Mouse (Mus musculus) forelimb bud, embryonic 11.5 days (tissue): ENCODE data around the gene Car3.
"Not testable (repeated sequence)": the region's sequence is repeated elsewhere in the genome, so short reads cannot be mapped to it uniquely, and the experiment has no call there.

Source experiments
- DNase-seq: peaks from one replicate; pipeline ENCODE4 v3.0.0-alpha.2; 2012; ENCODE audit warnings: low read depth, low spot score

Gene Car3

DNA sequence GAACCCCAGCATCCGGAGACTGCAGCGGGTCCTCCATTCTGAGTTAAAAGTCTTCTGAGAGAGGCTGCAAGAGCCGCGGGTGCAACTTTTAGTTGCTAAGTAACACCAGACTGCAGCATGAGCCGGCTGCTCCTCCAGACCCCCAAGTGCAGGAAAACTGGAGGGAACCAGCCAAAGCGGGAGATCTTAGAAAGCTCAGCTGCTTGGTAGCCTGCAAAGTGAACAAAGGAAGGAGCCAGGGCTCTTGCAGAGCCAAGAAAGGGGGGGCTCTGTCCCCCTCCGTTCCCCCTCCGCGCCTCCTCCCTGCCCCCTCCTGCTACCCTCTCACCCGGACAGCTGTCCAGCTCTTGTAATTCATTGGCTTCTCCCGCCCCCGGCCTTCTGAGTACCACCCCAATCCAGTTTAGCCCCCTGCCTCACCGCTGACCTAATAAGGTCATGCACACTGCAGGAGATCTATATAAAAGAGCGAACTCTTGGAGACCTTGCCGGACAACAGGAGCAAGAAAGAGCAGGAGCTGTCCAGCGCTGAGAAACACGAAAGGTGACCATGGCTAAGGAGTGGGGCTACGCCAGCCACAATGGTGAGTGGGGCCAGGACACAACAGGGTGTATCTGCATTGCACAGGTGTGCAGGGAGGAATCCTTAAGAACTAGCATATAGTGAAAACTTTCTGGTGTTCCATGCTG lies at the start of gene Car3:
TSS of gene Car3 (plus strand) at position 491 of the 690 bp plus-strand sequence.
- DNase-seq = peak; percentile 55

- DNase-seq = not testable (repeated sequence)
Observed at GRCm38 (mm10) chr3:14815396-14815795, 47.9 kb upstream of the Car3 start.

DNA sequence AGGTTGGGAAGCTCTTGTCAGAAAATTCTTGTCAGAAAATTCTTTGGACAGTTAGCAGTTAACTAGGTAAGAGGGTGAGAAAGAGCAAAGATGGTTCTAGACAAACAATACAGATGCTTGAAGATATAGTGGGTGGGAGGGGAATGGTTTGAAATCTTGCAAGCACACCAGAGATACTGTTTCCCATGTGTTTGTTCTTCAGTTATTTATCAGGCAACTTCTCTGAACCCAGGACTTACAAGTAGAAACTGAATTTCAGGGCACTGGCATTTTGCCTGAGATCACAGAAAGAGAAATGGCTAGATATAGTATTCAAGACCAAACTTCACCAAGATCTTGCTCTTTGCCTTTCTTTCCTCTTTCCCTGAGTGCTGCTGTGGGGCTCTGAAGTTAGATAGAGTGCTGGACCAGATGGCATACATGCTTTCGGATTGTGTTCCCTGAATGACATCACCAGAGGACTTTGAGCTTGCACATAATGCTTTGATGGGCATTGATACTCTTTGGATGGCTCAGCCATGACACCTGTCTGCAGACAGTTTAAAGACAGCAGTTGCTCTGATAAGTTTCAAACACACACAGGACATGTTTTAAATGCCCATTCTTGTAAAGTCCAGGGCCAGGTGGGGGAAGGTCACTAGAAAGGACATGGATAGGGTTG lies 43.3 kb upstream of the Car3 start:
- no peak for DNase-seq

DNA sequence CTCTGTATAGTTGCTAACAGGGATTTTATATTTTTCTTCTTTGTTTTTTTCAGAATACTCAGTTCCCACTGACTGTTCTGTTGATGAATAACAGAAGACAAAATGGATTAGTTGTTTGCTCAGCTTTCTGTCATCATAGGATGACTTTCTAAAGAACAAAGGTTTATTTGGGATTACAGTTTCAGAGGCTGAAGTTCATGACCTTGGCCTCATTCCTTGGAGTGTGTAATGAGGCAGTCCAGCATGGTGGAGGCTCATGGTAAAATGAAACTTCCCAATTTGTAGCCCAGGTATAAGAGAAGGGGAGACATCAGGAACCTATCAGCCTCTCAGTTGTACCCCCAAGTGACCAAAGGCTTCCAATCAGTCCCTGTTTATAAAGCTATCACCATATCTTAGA lies 34.4 kb upstream of the Car3 start:
- no peak for DNase-seq

- DNase-seq = no peak
Observed at GRCm38 (mm10) chr3:14831219-14831835, 32.0 kb upstream of the Car3 start.

DNA sequence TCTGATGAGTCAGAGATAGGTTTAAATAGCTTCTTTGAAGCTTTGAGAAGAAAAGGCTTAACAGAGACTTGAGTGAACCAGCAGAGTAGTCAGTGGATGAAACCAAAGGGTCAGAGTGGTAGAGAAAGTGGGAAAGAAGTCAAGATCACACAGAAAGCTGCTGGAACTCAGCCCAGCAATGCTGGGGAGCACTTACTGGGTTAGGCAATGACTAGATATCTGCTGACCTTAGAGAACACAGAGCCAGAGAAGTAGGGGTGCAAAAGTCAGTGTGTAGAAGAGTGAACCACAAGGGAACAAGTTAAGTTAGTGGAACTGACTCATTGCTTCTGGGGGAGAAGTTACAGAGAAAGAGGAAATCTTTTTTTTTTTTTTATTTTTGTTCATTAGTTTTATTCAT lies 30.5 kb upstream of the Car3 start:
- DNase-seq = no peak

- no peak for DNase-seq
Observed at GRCm38 (mm10) chr3:14838936-14839335, 24.4 kb upstream of the Car3 start.

GRCm38 (mm10) chr3:14839466-14840118 lies 23.7 kb upstream of the Car3 start:
- DNase-seq = no peak

- no peak for DNase-seq
Observed at GRCm38 (mm10) chr3:14848587-14849254, 14.6 kb upstream of the Car3 start.

- DNase-seq = no peak
Observed at GRCm38 (mm10) chr3:14853966-14854365, 9.3 kb upstream of the Car3 start.

GRCm38 (mm10) chr3:14854446-14854845 lies 8.9 kb upstream of the Car3 start:
- DNase-seq = no peak

GRCm38 (mm10) chr3:14857874-14858273 lies 5.4 kb upstream of the Car3 start:
- DNase-seq = no peak

- no peak for DNase-seq
Observed at GRCm38 (mm10) chr3:14860291-14860690, 3.0 kb upstream of the Car3 start.

GRCm38 (mm10) chr3:14861165-14861564 lies 2.1 kb upstream of the Car3 start:
- DNase-seq = no peak

DNA sequence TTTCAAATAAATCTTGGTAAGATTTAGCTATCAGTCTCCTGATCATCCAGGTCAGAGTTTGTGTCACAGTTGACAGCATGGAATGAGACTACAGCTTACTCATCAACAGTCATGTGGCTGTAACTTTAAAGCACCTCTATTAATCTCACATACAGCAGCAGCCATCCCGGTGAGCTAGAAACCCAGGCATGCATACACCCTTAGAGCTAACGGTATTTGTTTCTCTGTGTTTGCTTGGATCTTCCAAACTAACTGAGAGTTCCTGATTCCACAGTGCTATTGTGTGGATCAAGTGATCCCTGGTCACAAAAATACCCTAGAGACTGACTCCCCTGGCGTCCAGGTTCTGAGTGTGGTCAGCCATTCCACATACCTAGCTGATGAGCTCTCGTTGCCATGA lies 1.5 kb upstream of the Car3 start:
- DNase-seq = no peak

DNA sequence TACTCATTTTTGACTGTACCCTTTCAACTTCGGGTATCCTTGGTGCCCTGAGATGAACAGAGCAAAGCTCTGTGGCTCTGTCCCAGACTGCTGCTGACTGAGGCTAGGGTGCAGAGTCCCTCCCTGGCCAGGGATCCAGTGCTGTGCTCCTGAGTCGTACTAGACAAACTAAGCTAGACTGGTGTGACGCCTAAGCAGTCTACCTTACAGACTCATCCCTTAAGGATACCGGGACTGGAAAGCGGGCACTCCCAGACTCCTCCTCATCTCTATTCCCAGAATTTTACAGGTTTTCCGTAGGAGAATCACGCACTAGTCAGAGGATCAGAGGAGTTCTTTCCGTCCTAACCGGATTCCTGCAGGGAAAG lies 674 bp upstream of the Car3 start:
- no peak for DNase-seq

DNA sequence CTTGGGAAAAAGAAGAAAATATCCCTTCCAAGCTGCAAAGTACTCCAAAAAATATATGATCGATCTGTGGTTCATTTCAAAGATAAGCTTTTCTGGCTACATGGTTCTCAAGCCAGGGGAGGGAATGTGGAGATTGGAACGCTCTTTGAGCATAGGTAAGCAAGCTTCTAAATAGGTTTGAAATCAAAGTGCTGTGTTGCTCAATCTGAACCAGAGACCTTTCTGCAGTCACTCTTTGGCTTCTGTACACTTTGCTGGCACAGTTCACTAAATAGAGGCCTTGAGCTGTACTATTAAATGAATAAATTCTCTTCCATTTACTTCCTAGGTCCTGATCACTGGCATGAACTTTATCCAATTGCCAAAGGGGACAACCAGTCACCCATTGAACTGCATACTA lies 610 bp downstream of the Car3 start:
- DNase-seq = no peak

DNA sequence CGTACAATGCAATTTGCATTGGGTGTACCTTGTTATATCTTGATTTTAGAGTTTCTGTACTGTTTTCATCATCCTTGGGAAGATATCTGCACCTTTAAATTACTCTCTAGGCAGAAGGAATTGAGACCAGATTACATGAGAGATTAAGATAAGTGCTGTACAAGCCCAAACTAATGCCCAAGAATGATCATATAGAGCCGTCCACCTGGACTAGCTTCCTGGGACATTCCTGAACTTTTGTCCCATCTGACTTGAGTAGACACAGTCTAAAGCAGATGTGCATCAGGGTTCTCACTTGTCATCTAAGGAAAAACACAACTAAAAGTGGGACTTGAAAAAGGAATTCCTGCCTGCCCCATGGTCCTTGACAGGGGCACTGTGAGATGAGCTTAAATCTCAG lies 2.6 kb downstream of the Car3 start:
- DNase-seq = no peak

DNA sequence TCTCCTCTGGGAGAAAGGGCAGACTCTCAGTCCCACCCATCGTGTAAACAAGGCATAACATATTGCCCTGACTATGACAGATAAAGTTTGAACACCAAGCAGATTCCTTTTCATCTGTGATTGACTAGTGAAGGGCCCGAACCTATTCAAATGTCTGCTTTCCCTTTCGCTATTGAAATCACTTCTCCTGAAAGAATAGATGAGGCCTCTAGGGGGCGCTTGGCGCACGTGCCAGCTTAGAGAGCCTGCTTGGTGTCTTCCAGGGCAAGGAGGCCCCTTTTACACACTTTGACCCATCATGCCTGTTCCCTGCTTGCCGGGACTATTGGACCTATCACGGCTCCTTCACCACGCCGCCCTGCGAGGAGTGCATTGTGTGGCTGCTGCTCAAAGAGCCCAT lies 6.5 kb downstream of the Car3 start:
- peak; percentile 61 for DNase-seq

GRCm38 (mm10) chr3:14870528-14870927 lies 7.2 kb downstream of the Car3 start:
- no peak for DNase-seq

- no peak for DNase-seq
Observed at GRCm38 (mm10) chr3:14871386-14871785, 8.1 kb downstream of the Car3 start.
